Comparison of ENCODE assay signal across 16 mouse cellular contexts in genomic region chr6:16702706-16703411, GRCm38 (mm10).
A peak's percentile ranks its signal among the peaks of the same experiment; 100 is the strongest.
DNase-seq lines count a peak whose midpoint lies in the region; ATAC-seq lines count a peak whose summit lies in the region.
"Had no signal": no experiment of that assay in that cellular context is flagged by ENCODE, and none has a peak within 500 bp of the region (broad histone marks: within the 10 kb centered on the region; RNA-seq: fewer than 3 reads in every experiment).

No protein-coding gene starts in this region.

- no peak overlapping the region for H3K4me3 ChIP-seq in forebrain, embryonic 13.5 days
- no peak overlapping the region for H3K4me3 ChIP-seq in forebrain, embryonic 11.5 days (ENCODE audit: low read depth, low read length)
- no peak overlapping the region for H3K4me3 ChIP-seq in embryonic facial prominence, embryonic 14.5 days (ENCODE audit: low read depth, low read length)
- H3K4me3 ChIP-seq in limb, embryonic 12.5 days (replicated peaks): no peak overlapping the region
- H3K4me3 ChIP-seq: hindbrain, embryonic 10.5 days; megakaryocyte, embryonic 14.5 days; neural tube, embryonic 13.5 days had no signal

- no peaks in the 10 kb centered on the region for H3K9me3 ChIP-seq in forebrain, embryonic 13.5 days (replicated peaks)
- H3K9me3 ChIP-seq in forebrain, embryonic 11.5 days (ENCODE audit: control insufficient read depth, low read length): no peaks in the 10 kb centered on the region
- H3K9me3 ChIP-seq in embryonic facial prominence, embryonic 14.5 days (ENCODE audit: control insufficient read depth, low read length): 0 out of 2 replicates have a peak, but pooled peaks cover 5% of the 10 kb centered on the region
- no peaks in the 10 kb centered on the region for H3K9me3 ChIP-seq in limb, embryonic 12.5 days
- H3K9me3 ChIP-seq: hindbrain, embryonic 10.5 days; neural tube, embryonic 13.5 days had no signal

- no peak overlapping the region for H3K4me2 ChIP-seq in forebrain, embryonic 13.5 days
- no peak overlapping the region for H3K4me2 ChIP-seq in forebrain, embryonic 11.5 days (ENCODE audit: low read depth, low read length, severe bottlenecking)
- no peak overlapping the region; the same call in 1 of the 2 replicates for H3K4me2 ChIP-seq in embryonic facial prominence, embryonic 14.5 days (ENCODE audit: low read depth, low read length)
- no peak overlapping the region for H3K4me2 ChIP-seq in limb, embryonic 12.5 days
- H3K4me2 ChIP-seq: neural tube, embryonic 13.5 days had no signal

- no peak overlapping the region for H3K27ac ChIP-seq in forebrain, embryonic 13.5 days
- no peak overlapping the region for H3K27ac ChIP-seq in forebrain, embryonic 11.5 days (ENCODE audit: low read depth, low read length)
- H3K27ac ChIP-seq in embryonic facial prominence, embryonic 14.5 days (replicated peaks; ENCODE audit: low read depth, low read length): no peak overlapping the region; the same call in 1 of the 2 replicates
- peak overlapping the region; percentile 80 for H3K27ac ChIP-seq in limb, embryonic 12.5 days
- H3K27ac ChIP-seq: hindbrain, embryonic 10.5 days; neural tube, embryonic 13.5 days had no signal

- H3K27me3 ChIP-seq in forebrain, embryonic 13.5 days: no peaks in the 10 kb centered on the region
- no peaks in the 10 kb centered on the region for H3K27me3 ChIP-seq in forebrain, embryonic 11.5 days (ENCODE audit: control insufficient read depth, insufficient read depth, low read length)
- peaks cover 11% of the 10 kb centered on the region; the same call in 1 of the 2 replicates for H3K27me3 ChIP-seq in embryonic facial prominence, embryonic 14.5 days (replicated peaks; ENCODE audit: control insufficient read depth, insufficient read depth, low read length)
- no peaks in the 10 kb centered on the region for H3K27me3 ChIP-seq in limb, embryonic 12.5 days
- H3K27me3 ChIP-seq: megakaryocyte, embryonic 14.5 days; neural tube, embryonic 13.5 days had no signal

- 74% methylated on average over 7 of the region's 7 CpGs for WGBS in forebrain, embryonic 13.5 days
- WGBS in forebrain, embryonic 11.5 days: 70% methylated on average over 7 of the region's 7 CpGs
- WGBS in embryonic facial prominence, embryonic 14.5 days: 19% methylated on average over 7 of the region's 7 CpGs
- WGBS in limb, embryonic 12.5 days: 21% methylated on average over 7 of the region's 7 CpGs

- H3K36me3 ChIP-seq in forebrain, embryonic 13.5 days (ENCODE audit: poor library complexity, severe bottlenecking): no peaks in the 10 kb centered on the region
- H3K36me3 ChIP-seq in forebrain, embryonic 11.5 days (ENCODE audit: control insufficient read depth, insufficient read depth, low read length): no peaks in the 10 kb centered on the region
- H3K36me3 ChIP-seq in embryonic facial prominence, embryonic 14.5 days (ENCODE audit: control insufficient read depth, insufficient read depth, low read length): no peaks in the 10 kb centered on the region
- H3K36me3 ChIP-seq in limb, embryonic 12.5 days: no peaks in the 10 kb centered on the region
- H3K36me3 ChIP-seq: hindbrain, embryonic 10.5 days; neural tube, embryonic 13.5 days had no signal

- ATAC-seq in forebrain, embryonic 13.5 days: peak; percentile 52; the same call in 1 of the 2 replicates
- ATAC-seq in forebrain, embryonic 11.5 days (replicated peaks; ENCODE audit: low FRiP score): no peak
- peak; percentile 60 for ATAC-seq in embryonic facial prominence, embryonic 14.5 days (ENCODE audit: low read depth)
- ATAC-seq in limb, embryonic 12.5 days (ENCODE audit: insufficient number of reproducible peaks, insufficient read depth, low FRiP score, low TSS enrichment, low read depth): no peak
- no peak for ATAC-seq in monocyte, adult 5-6 weeks (replicated peaks; ENCODE audit: insufficient number of reproducible peaks, low FRiP score, low TSS enrichment, poor library complexity, severe bottlenecking)
- ATAC-seq: CD4-positive, CD25-positive, alpha-beta regulatory T cell, adult 4 months; inflammation-experienced regulatory T-cells, adult 6 months had no signal

- DNase-seq in forebrain, embryonic 11.5 days (ENCODE audit: low spot score): no peak
- peak; percentile 10 for DNase-seq in adrenal gland, postnatal 14 days
- peak; percentile 91 for DNase-seq in embryonic facial prominence, embryonic 14.5 days (ENCODE audit: low spot score)
- no peak for DNase-seq in lung, adult 18-20 months
- DNase-seq: layer of hippocampus, postnatal 36 days; liver; right cerebral cortex, postnatal 4 days; thymus, postnatal 14 days had no signal

- no peaks in the 10 kb centered on the region for H3K4me1 ChIP-seq in forebrain, embryonic 13.5 days
- H3K4me1 ChIP-seq in forebrain, embryonic 11.5 days (replicated peaks; ENCODE audit: control insufficient read depth, insufficient read depth, low read length): no peaks in the 10 kb centered on the region
- H3K4me1 ChIP-seq in embryonic facial prominence, embryonic 14.5 days (ENCODE audit: control insufficient read depth, insufficient read depth, low read length): peaks cover 4% of the 10 kb centered on the region
- H3K4me1 ChIP-seq in limb, embryonic 12.5 days (replicated peaks): peaks cover 10% of the 10 kb centered on the region
- H3K4me1 ChIP-seq: hindbrain, embryonic 10.5 days; megakaryocyte, embryonic 14.5 days; neural tube, embryonic 13.5 days had no signal

- H3K9ac ChIP-seq in forebrain, embryonic 13.5 days: no peak overlapping the region
- no peak overlapping the region for H3K9ac ChIP-seq in forebrain, embryonic 11.5 days (ENCODE audit: low read length)
- no peak overlapping the region for H3K9ac ChIP-seq in embryonic facial prominence, embryonic 14.5 days (ENCODE audit: low read depth, low read length)
- no peak overlapping the region for H3K9ac ChIP-seq in limb, embryonic 12.5 days (replicated peaks)
- H3K9ac ChIP-seq: neural tube, embryonic 13.5 days had no signal

Comparison
In these comparisons a context has a peak if more than half of its experiments do, and no peak if none do; other contexts are left out.
1. ATAC-seq: peak in forebrain, embryonic 13.5 days (single experiment) and embryonic facial prominence, embryonic 14.5 days (single experiment); none in forebrain, embryonic 11.5 days (single experiment), limb, embryonic 12.5 days (single experiment) and monocyte, adult 5-6 weeks (single experiment).
2. DNase-seq: peak in adrenal gland, postnatal 14 days (single experiment) and embryonic facial prominence, embryonic 14.5 days (single experiment); none in forebrain, embryonic 11.5 days (single experiment) and lung, adult 18-20 months (0 of 2).